Mouse (Mus musculus): ENCODE results near the gene Gm37240.

- TF ChIP-seq CTCF (IDR thresholded peaks at IDR 0.05; ENCODE audit: insufficient read depth, low read depth, low read length): no peak
- no peak for TF ChIP-seq POLR2A (IDR thresholded peaks at IDR 0.05; ENCODE audit: insufficient read depth, low read depth, low read length)
These were observed 1012.0 kb downstream of the Gm37240 start for GRCm38 (mm10) chr3:84875306-84875705.

Data from olfactory bulb, adult 2 months (tissue).